Mouse (Mus musculus): ENCODE measurements at regions not wholly inside any gene's neighbourhood (a gene's known extent, or its start where the extent isn't known, plus 50 kb on each side); places are given as distances from the start of the nearest gene placed in this dataset.

GRCm38 (mm10) chr4:7385069-7385468 lies 853.8 kb downstream of the Car8 start:
- no peak for TF ChIP-seq CTCF (IDR thresholded peaks at IDR 0.05; ENCODE audit: borderline replicate concordance, insufficient read depth, low read length)
- TF ChIP-seq POLR2A (IDR thresholded peaks at IDR 0.05; ENCODE audit: low read depth, low read length), result no peak
